Mouse (Mus musculus): Measurements from ENCODE around the gene Slc26a10.

DNA sequence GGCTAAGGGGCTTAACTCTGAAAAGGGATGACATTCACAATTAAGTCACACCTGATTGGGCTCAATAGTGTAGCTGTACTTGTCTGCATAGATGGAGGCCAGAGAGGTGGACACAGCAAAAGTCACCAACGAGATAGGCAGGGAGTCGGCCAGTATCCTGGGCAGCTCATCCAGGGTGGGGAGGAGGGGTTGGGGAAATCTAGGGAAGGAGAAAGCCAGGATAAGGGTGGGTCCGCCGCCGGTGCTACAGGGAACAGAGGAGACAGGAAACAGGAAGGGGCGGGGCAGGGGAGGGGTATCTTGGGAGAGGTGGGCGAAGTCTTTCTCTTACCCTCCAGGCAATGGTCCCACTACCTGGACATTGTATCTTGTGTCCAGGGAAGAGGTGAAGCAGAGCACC, 3.7 kb downstream of the Slc26a10 start:
- TF ChIP-seq TAL1 (IDR thresholded peaks at IDR 0.05; ENCODE audit: low read length) (no peak), GATA1 (IDR thresholded peaks at IDR 0.05; ENCODE audit: low read length) (no peak)

All from erythroblast, embryonic 14.5 days (primary cell).